Mouse (Mus musculus) small intestine, adult 2 months (tissue): ENCODE measurements around the gene Nectin1.

Source experiments
- CTCF ChIP-seq: fragments of 200-500 bp; IDR thresholded peaks from 2 replicates; pipeline ENCODE4 v1.5.1; 2012; ENCODE audit warnings: low read depth, mild to moderate bottlenecking, control low read depth, inconsistent platforms, low read length, moderate library complexity, mixed read lengths; ENCODE audit not compliant: insufficient replicate concordance, insufficient read length; ENCODE audit errors: extremely low read depth
- POLR2A ChIP-seq: fragments of 200-500 bp; IDR thresholded peaks from 2 replicates; pipeline ENCODE4 v1.6.1; 2012; ENCODE audit warnings: low read depth, mild to moderate bottlenecking, control low read depth, inconsistent platforms, low read length, moderate library complexity

- TF ChIP-seq POLR2A (no peak), CTCF (no peak)
These were observed 25.4 kb downstream of the Nectin1 start for GRCm38 (mm10) chr9:43769228-43769627.
